Mouse (Mus musculus) heart, postnatal 0 days (tissue): ENCODE measurements around the gene Cntnap1. TPM values are rescaled to one million over a fixed set of nuclear protein-coding genes. Genes with fewer than 3 reads are reported as not detected.
A peak's percentile ranks its signal among the peaks of the same experiment; 100 is the strongest.
"Not testable (repeated sequence)": the region's sequence is repeated elsewhere in the genome, so short reads cannot be mapped to it uniquely, and the experiment has no call there.

Source experiments
- ATAC-seq: fragments of 200-750 bp; cut with Nextera tagmentation; 2 replicates; pipeline ENCODE4 v1.8.0; 2017; ENCODE audit warnings: low read depth, moderate number of reproducible peaks, moderate library complexity; ENCODE audit not compliant: insufficient read depth
- DNase-seq: peaks from one replicate; pipeline ENCODE4 v3.0.0-alpha.2; 2016; ENCODE audit warnings: low spot score
- H3K27ac ChIP-seq: fragments of 300-500 bp; sonication (generic); 2 replicates; pipeline ENCODE4 v1.5.1; 2014; ENCODE audit warnings: low read depth, mild to moderate bottlenecking
- H3K27me3 ChIP-seq: fragments of 300-500 bp; sonication (generic); 2 replicates; pipeline ENCODE4 v1.6.1; 2014; ENCODE audit warnings: low read length, mixed read lengths; ENCODE audit not compliant: control insufficient read depth, insufficient read depth
- H3K36me3 ChIP-seq: fragments of 300-500 bp; sonication (generic); replicated peaks from 2 replicates; pipeline ENCODE4 v1.6.1; 2014; ENCODE audit warnings: low read length, mixed read lengths; ENCODE audit not compliant: control insufficient read depth, insufficient read depth
- H3K4me1 ChIP-seq: fragments of 300-500 bp; sonication (generic); 2 replicates; pipeline ENCODE4 v1.6.1; 2014; ENCODE audit warnings: antibody characterized with exemption; ENCODE audit not compliant: control insufficient read depth, insufficient read depth
- H3K4me2 ChIP-seq: fragments of 300-500 bp; sonication (generic); 2 replicates; pipeline ENCODE4 v1.6.1; 2014; ENCODE audit warnings: low read depth, mild to moderate bottlenecking, low read length, moderate library complexity
- H3K4me3 ChIP-seq: fragments of 300-500 bp; sonication (generic); 2 replicates; pipeline ENCODE4 v1.5.1; 2014; ENCODE audit warnings: low read depth, low read length
- H3K9ac ChIP-seq: fragments of 300-500 bp; sonication (generic); replicated peaks from 2 replicates; pipeline ENCODE4 v1.6.1; 2014; ENCODE audit warnings: low read depth, low read length, mixed read lengths
- H3K9me3 ChIP-seq: fragments of 300-500 bp; sonication (generic); replicated peaks from 2 replicates; pipeline ENCODE4 v1.6.1; 2016; ENCODE audit warnings: low read length; ENCODE audit not compliant: control insufficient read depth
- CTCF ChIP-seq: IDR thresholded peaks from 2 replicates; pipeline ENCODE4 v1.5.1; 2016; ENCODE audit warnings: antibody characterized with exemption, control low read depth, low read depth
- EP300 ChIP-seq: IDR thresholded peaks from 2 replicates; pipeline ENCODE4 v1.6.1; 2016; ENCODE audit warnings: antibody characterized with exemption, low read depth
- WGBS: fragments of 180-500 bp; shearing (Covaris S2); extraction: QIAGEN DNeasy Blood & Tissue Kit; methylation state at CpG from one replicate; pipeline ENCODE4 v1.1.7; 2014; 5-methylcytosine and 5-hydroxymethylcytosine counted together
- polyA plus RNA-seq: library from polyadenylated mRNA; unstranded; fragments of >200 nt; fragmentation: Nextera tagmentation; extraction: Ambion mirVana; gene quantifications from 2 replicates; pipeline ENCODE4 v1.2.1, GENCODE M21; 2015
- total RNA-seq: library from RNA; depleted of rRNA; stranded (reverse); fragments of >200 nt; gene quantifications from 2 replicates; pipeline ENCODE4 v1.2.3, GENCODE M21; 2014; ENCODE audit warnings: low replicate concordance

Cntnap1 gene
- total and polyA plus RNA-seq, 2 experiments from 2014 or later: 0.20 to 1.4 TPM

DNA sequence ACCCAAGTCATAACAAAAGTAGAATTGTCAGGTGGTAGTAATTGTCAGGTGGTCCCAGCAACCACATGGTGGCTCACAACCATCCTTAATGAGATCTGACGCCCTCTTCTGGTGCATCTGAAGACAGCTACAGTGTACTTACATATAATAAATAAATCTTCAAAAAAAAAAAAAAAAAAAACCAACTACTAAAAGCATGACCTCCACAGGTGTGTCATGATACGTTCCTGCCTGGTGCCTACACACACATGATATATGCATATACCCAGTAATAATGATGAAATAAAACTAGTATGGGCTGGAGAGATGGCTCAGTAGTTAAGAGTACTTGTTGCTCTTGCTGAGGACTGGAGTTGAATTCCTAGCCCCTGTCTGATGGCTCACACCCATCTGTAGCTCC is 19.3 kb upstream of the Cntnap1 start:
- no peak overlapping the region for H3K4me2 ChIP-seq
- ATAC-seq (no peak), DNase-seq (no peak)
- TF ChIP-seq CTCF: no peak
- no peak for TF ChIP-seq EP300
- no peaks in the 10 kb centered on the region for H3K9me3 ChIP-seq
- H3K4me1 ChIP-seq: peaks cover 9% of the 10 kb centered on the region
- H3K27ac ChIP-seq: no peak overlapping the region
- H3K36me3 ChIP-seq: no peaks in the 10 kb centered on the region
- no peaks in the 10 kb centered on the region for H3K27me3 ChIP-seq
- no peak overlapping the region for H3K9ac ChIP-seq
- WGBS: 53% methylated on average over 2 of the region's 2 CpGs
- H3K4me3 ChIP-seq: no peak overlapping the region

- no peak for ATAC-seq
- 82% methylated on average over 1 of the region's 1 CpGs for WGBS
- TF ChIP-seq EP300 (no peak), CTCF (no peak)
Observed at GRCm38 (mm10) chr11:101152825-101153224, 17.5 kb upstream of the Cntnap1 start.

GRCm38 (mm10) chr11:101154648-101155047 is 15.7 kb upstream of the Cntnap1 start:
- Histone ChIP-seq H3K27ac (no peak overlapping the region), H3K9me3 (no peaks in the 10 kb centered on the region), H3K4me1 (peaks cover 9% of the 10 kb centered on the region), H3K36me3 (no peaks in the 10 kb centered on the region), H3K4me2 (no peak overlapping the region), H3K4me3 (no peak overlapping the region), H3K27me3 (no peaks in the 10 kb centered on the region), H3K9ac (no peak overlapping the region)
- TF ChIP-seq EP300 (no peak), CTCF (no peak)
- DNase-seq (no peak), ATAC-seq (no peak)

More at GRCm38 (mm10) chr11:101152825-101153224, 17.5 kb upstream of the Cntnap1 start:
- Histone ChIP-seq H3K4me3 (no peak overlapping the region), H3K36me3 (no peaks in the 10 kb centered on the region), H3K27me3 (no peaks in the 10 kb centered on the region), H3K4me1 (peaks cover 9% of the 10 kb centered on the region), H3K27ac (no peak overlapping the region), H3K4me2 (no peak overlapping the region), H3K9me3 (no peaks in the 10 kb centered on the region), H3K9ac (no peak overlapping the region)
- no peak for DNase-seq

- H3K4me2 ChIP-seq: peak overlapping the region; percentile 65; the same call in 1 of the 2 replicates
- H3K9ac ChIP-seq: no peak overlapping the region
- peaks cover 9% of the 10 kb centered on the region for H3K4me1 ChIP-seq
- H3K27me3 ChIP-seq: no peaks in the 10 kb centered on the region
- ATAC-seq (no peak), DNase-seq (no peak)
- H3K36me3 ChIP-seq: no peaks in the 10 kb centered on the region
- WGBS: 73% methylated on average over 6 of the region's 6 CpGs
- no peaks in the 10 kb centered on the region for H3K9me3 ChIP-seq
- H3K27ac ChIP-seq: no peak overlapping the region
- no peak overlapping the region for H3K4me3 ChIP-seq
- TF ChIP-seq CTCF (no peak), EP300 (no peak)
Observed at GRCm38 (mm10) chr11:101155151-101155550, 15.2 kb upstream of the Cntnap1 start.

GRCm38 (mm10) chr11:101155728-101156371 is 14.5 kb upstream of the Cntnap1 start, which contains the start of gene Tubg2:
Gene Tubg2 (plus strand): TSS chr11:101155907.
- H3K36me3 ChIP-seq: no peaks in the 10 kb centered on the region
- no peak for DNase-seq
- peak within 1 kb of the TSS; percentile 18; the same call in 1 of the 2 replicates for H3K9ac ChIP-seq
- ATAC-seq: peak; percentile 58
- peak within 1 kb of the TSS; percentile 65 for H3K4me2 ChIP-seq
- TF ChIP-seq EP300 (no peak), CTCF (no peak)
- H3K4me1 ChIP-seq: peaks cover 9% of the 10 kb centered on the region
- H3K27ac ChIP-seq: 0 out of 2 replicates have a peak within 1 kb of the TSS, but pooled peaks have one; percentile 7
- WGBS: 2% methylated on average over 36 of the region's 36 CpGs
- H3K4me3 ChIP-seq: peak within 1 kb of the TSS; percentile 40
- H3K27me3 ChIP-seq: no peaks in the 10 kb centered on the region
- no peaks in the 10 kb centered on the region for H3K9me3 ChIP-seq

DNA sequence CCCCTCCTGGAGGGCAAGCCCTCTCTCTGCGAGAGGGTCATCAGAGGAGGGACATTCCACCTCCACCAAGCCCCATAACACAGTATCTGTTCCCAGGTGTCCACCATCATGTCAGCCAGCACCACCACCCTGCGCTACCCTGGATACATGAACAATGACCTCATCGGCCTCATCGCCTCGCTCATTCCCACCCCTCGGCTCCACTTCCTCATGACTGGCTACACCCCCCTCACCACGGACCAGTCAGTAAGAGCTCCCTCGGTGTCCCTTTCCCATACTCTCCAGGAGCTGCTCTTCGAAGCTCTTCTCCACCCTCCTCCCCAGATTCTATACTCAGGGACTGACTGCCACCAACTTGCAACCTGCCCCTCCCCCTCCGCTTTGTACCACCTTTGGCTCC is 10.2 kb upstream of the Cntnap1 start:
- H3K36me3 ChIP-seq: peaks cover 41% of the 10 kb centered on the region
- not testable (repeated sequence) for H3K27me3 ChIP-seq, H3K4me3 ChIP-seq, H3K9me3 ChIP-seq, H3K9ac ChIP-seq, H3K27ac ChIP-seq, H3K4me2 ChIP-seq, ATAC-seq, H3K4me1 ChIP-seq, DNase-seq
- 69% methylated on average over 8 of the region's 10 CpGs for WGBS

- peaks cover 50% of the 10 kb centered on the region for H3K36me3 ChIP-seq
Observed at GRCm38 (mm10) chr11:101160981-101161505, 9.3 kb upstream of the Cntnap1 start.

More at GRCm38 (mm10) chr11:101160981-101161505, 9.3 kb upstream of the Cntnap1 start:
- H3K4me1 ChIP-seq, H3K9ac ChIP-seq, H3K4me2 ChIP-seq, H3K9me3 ChIP-seq, ATAC-seq, H3K27ac ChIP-seq, H3K4me3 ChIP-seq, H3K27me3 ChIP-seq, DNase-seq: not testable (repeated sequence)
- WGBS: 78% methylated on average over 6 of the region's 8 CpGs
